ENCODE assay signal across 8 mouse cellular contexts in genomic region chr19:44266458-44266823, GRCm38 (mm10). TPM values are rescaled to one million over a fixed set of nuclear protein-coding genes. Genes with fewer than 3 reads are reported as not detected.
A peak's percentile ranks its signal among the peaks of the same experiment; 100 is the strongest.
DNase-seq lines count a peak whose midpoint lies in the region; ATAC-seq lines count a peak whose summit lies in the region.

No protein-coding gene starts in this region.

- no peak for ATAC-seq in kidney, embryonic 14.5 days (ENCODE audit: low FRiP score, low TSS enrichment)
- peak; percentile 11; the same call in 1 of the 2 replicates for ATAC-seq in hindbrain, embryonic 12.5 days (ENCODE audit: low FRiP score)
- ATAC-seq in midbrain, embryonic 12.5 days (ENCODE audit: low FRiP score, low read depth): no peak

- DNase-seq in kidney, postnatal 4 days: no peak
- peak; percentile 77 for DNase-seq in ZHBTc4 (ENCODE audit: low read depth, low spot score)
- DNase-seq in embryo, embryonic 10.5 days (ENCODE audit: low spot score): no peak
- no peak for DNase-seq in retina, postnatal 1 day
- DNase-seq in cerebellum, postnatal 10 days: no peak

- peak overlapping the region; percentile 90 for H3K27ac ChIP-seq in kidney, embryonic 14.5 days (ENCODE audit: low read depth, low read length)
- H3K27ac ChIP-seq in hindbrain, embryonic 12.5 days: peak overlapping the region; percentile 95
- H3K27ac ChIP-seq in midbrain, embryonic 12.5 days (replicated peaks): peak overlapping the region; percentile 93

- peak overlapping the region; percentile 77 for H3K4me2 ChIP-seq in kidney, embryonic 14.5 days (replicated peaks; ENCODE audit: low read depth, low read length)
- H3K4me2 ChIP-seq in hindbrain, embryonic 12.5 days (replicated peaks): peak overlapping the region; percentile 87
- peak overlapping the region; percentile 87 for H3K4me2 ChIP-seq in midbrain, embryonic 12.5 days (replicated peaks)

- H3K9ac ChIP-seq in kidney, embryonic 14.5 days (ENCODE audit: low read depth, low read length): peak overlapping the region; percentile 71; the same call in 1 of the 2 replicates
- peak overlapping the region; percentile 72; the same call in 1 of the 2 replicates for H3K9ac ChIP-seq in hindbrain, embryonic 12.5 days
- H3K9ac ChIP-seq in midbrain, embryonic 12.5 days (replicated peaks): peak overlapping the region; percentile 70; the same call in 1 of the 2 replicates

- H3K4me3 ChIP-seq in kidney, embryonic 14.5 days (ENCODE audit: low read length): peak overlapping the region; percentile 54
- peak overlapping the region; percentile 56 for H3K4me3 ChIP-seq in hindbrain, embryonic 12.5 days
- peak overlapping the region; percentile 58 for H3K4me3 ChIP-seq in midbrain, embryonic 12.5 days

- H3K27me3 ChIP-seq in kidney, embryonic 14.5 days (ENCODE audit: control insufficient read depth, insufficient read depth, low read length): no peaks in the 10 kb centered on the region
- no peaks in the 10 kb centered on the region for H3K27me3 ChIP-seq in hindbrain, embryonic 12.5 days
- peaks cover 5% of the 10 kb centered on the region; the same call in 1 of the 2 replicates for H3K27me3 ChIP-seq in midbrain, embryonic 12.5 days

- no peaks in the 10 kb centered on the region for H3K9me3 ChIP-seq in kidney, embryonic 14.5 days (ENCODE audit: control insufficient read depth, low read length)
- no peaks in the 10 kb centered on the region for H3K9me3 ChIP-seq in hindbrain, embryonic 12.5 days (replicated peaks)
- H3K9me3 ChIP-seq in midbrain, embryonic 12.5 days: no peaks in the 10 kb centered on the region

- H3K4me1 ChIP-seq in kidney, embryonic 14.5 days (ENCODE audit: control insufficient read depth, insufficient read depth, low read length): no peaks in the 10 kb centered on the region
- peaks cover 15% of the 10 kb centered on the region for H3K4me1 ChIP-seq in hindbrain, embryonic 12.5 days
- H3K4me1 ChIP-seq in midbrain, embryonic 12.5 days: peaks cover 22% of the 10 kb centered on the region

- 9% methylated on average over 6 of the region's 6 CpGs for WGBS in kidney, embryonic 14.5 days
- WGBS in hindbrain, embryonic 12.5 days: 4% methylated on average over 6 of the region's 6 CpGs
- 6% methylated on average over 6 of the region's 6 CpGs for WGBS in midbrain, embryonic 12.5 days

- no peaks in the 10 kb centered on the region for H3K36me3 ChIP-seq in kidney, embryonic 14.5 days (ENCODE audit: control insufficient read depth, insufficient read depth, low read length)
- no peaks in the 10 kb centered on the region for H3K36me3 ChIP-seq in hindbrain, embryonic 12.5 days
- H3K36me3 ChIP-seq in midbrain, embryonic 12.5 days: no peaks in the 10 kb centered on the region

RNA-seq across cellular contexts. Expression of gene Scd2, which starts 27.0 kb away (rescaled TPM):
- 103 and 205 TPM in 2 replicates for polyA plus RNA-seq in kidney, embryonic 14.5 days (2014; fragmentation: Nextera tagmentation; extraction: Ambion mirVana)
- polyA plus RNA-seq in hindbrain, embryonic 12.5 days (2016; fragmentation: Nextera tagmentation; extraction: Ambion mirVana): 404 and 420 TPM in 2 replicates
- 419 and 424 TPM in 2 replicates for polyA plus RNA-seq in midbrain, embryonic 12.5 days (2016; fragmentation: Nextera tagmentation; extraction: Ambion mirVana)
